Mouse (Mus musculus) spleen, postnatal 0 days (tissue): ENCODE results near the gene Gm3625. TPM values are rescaled to one million over a fixed set of nuclear protein-coding genes. Genes with fewer than 3 reads are reported as not detected.

Experiments
- polyA plus RNA-seq: library from polyadenylated mRNA; unstranded; fragments of >200 nt; fragmentation: Nextera tagmentation; extraction: Ambion mirVana; gene quantifications from 2 replicates; pipeline ENCODE4 v1.2.1, GENCODE M21; 2015

Gm3625 gene
- polyA plus RNA-seq = not detected in 2 replicates

DNA sequence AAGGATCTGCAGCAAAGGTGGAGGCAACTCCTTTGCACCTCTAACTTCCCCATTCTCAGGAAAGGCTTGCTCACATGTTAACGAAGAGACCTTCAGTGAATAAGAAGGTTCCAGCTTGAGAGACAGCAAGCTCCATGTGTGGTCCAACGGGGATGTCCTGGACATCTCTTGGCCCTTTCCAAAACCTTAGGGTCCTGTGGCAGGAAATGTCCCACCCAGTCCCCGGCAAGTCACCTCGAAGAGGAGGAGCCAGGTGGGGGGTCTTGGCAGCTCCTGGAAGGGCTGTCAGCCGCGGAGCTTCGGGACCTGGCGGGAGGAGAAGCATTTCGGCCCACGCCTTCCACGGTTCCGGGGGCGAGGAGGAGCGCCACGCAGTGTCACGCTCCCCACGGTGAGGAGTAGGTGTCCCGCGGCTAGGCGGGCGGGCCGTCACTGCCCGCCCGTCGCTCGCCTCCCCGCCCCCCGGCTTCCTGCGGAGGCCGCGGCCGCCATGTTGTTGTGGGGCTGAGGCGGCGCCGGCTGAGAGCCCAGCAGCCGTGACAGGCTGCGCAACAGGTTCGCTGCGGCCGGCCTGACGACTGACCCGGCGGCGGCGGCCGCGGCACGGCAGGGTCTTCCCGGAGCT lies at the start of gene Gm3625, which contains the start of gene Itsn2:
Gene Gm3625, minus strand, starts transcription at position 387 of the 625 bp plus-strand sequence.
Gene Itsn2, plus strand, starts transcription at position 98 of the 625 bp plus-strand sequence.

Other genes starting within 250 kb of the Gm3625 start
- gene Ncoa1, start 115.7 kb downstream of the Gm3625 start, polyA plus RNA-seq = 3.8 and 5.2 TPM in 2 replicates
- 30.4 and 31.6 TPM in 2 replicates for gene Itsn2, start 289 bp downstream of the Gm3625 start, polyA plus RNA-seq
- gene Fam228a, start 145.5 kb upstream of the Gm3625 start, polyA plus RNA-seq = 0.05 and 0.24 TPM in 2 replicates
- gene Pfn4, start 176.1 kb upstream of the Gm3625 start, polyA plus RNA-seq = 1.7 and 1.8 TPM in 2 replicates
- gene Fam228b, start 176.3 kb upstream of the Gm3625 start, polyA plus RNA-seq = 1.3 and 1.5 TPM in 2 replicates
- gene Sf3b6, start 224.6 kb upstream of the Gm3625 start, polyA plus RNA-seq = 284 and 288 TPM in 2 replicates
- 3.7 and 4.4 TPM in 2 replicates for gene Fkbp1b, start 248.7 kb upstream of the Gm3625 start, polyA plus RNA-seq